Mouse (Mus musculus) left cerebral cortex, postnatal 36 days (tissue): ENCODE data around the gene Fam192a. TPM values are rescaled to one million over a fixed set of nuclear protein-coding genes. Genes with fewer than 3 reads are reported as not detected.

Source experiments
- DNase-seq, 2 experiments: peaks; one replicate each; pipeline ENCODE4 v3.0.0; 2021 to 2022; ENCODE audit warnings: low spot score in 2 of 2, mixed read lengths in 1 of 2
- intact Hi-C: fragments of 180-260 bp; cut with DNase I; formaldehyde crosslinking; loops from one replicate; pipeline ENCODE4 v1.15.1; 2025
- total RNA-seq, 2 experiments: library from RNA; stranded (reverse); gene quantifications; 2 replicates each; pipeline ENCODE4 v1.2.3; 2021

Fam192a gene
- 10 to 100 TPM; 45.3 to 45.6 TPM for total RNA-seq

GRCm38 (mm10) chr8:94601607-94602385 lies at the start of gene Fam192a, which contains the start of gene Rspry1:
TSS of gene Fam192a (minus strand) at chr8:94601997.
TSS of gene Rspry1 (plus strand) at chr8:94601937.
- intact Hi-C loops, result loop anchor here (2.0 to 10.0 kb wide), 2 partner anchors 101 to 213 kb away; partner anchors contain the start of gene Ccl17
- peak; percentile 100 for DNase-seq

GRCm38 (mm10) chr8:94649496-94649895 lies 47.7 kb upstream of the Fam192a start:
- intact Hi-C loops, result no loop called here
- no peak for DNase-seq

- no peak for DNase-seq
- intact Hi-C loops, result no loop called here
Observed at GRCm38 (mm10) chr8:94646165-94646564, 44.4 kb upstream of the Fam192a start.

DNA sequence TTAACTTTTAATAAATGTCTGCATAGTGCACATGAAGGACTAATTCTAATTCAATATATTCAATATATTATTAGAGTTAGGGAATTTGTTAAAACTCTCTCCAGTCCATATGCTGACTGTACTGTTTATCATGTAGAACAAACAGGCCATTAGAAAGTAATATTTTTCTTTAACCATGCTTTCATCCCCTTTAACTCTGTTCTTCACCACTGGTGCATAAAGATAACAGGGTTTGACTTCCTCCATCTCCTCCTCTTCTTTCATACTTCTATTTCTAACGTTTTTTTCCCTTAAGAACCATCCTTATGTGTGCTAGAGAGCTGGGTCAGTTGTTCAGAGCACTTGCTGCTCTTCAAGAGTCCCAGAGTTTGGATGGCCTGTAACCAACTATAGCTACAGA lies 43.4 kb upstream of the Fam192a start:
- no peak for DNase-seq
- intact Hi-C loops, result no loop called here

- DNase-seq, result no peak
- intact Hi-C loops, result no loop called here
Observed at GRCm38 (mm10) chr8:94641938-94642337, 40.1 kb upstream of the Fam192a start.

GRCm38 (mm10) chr8:94641183-94641582 lies 39.4 kb upstream of the Fam192a start:
- DNase-seq, result no peak
- intact Hi-C loops, result no loop called here

DNA sequence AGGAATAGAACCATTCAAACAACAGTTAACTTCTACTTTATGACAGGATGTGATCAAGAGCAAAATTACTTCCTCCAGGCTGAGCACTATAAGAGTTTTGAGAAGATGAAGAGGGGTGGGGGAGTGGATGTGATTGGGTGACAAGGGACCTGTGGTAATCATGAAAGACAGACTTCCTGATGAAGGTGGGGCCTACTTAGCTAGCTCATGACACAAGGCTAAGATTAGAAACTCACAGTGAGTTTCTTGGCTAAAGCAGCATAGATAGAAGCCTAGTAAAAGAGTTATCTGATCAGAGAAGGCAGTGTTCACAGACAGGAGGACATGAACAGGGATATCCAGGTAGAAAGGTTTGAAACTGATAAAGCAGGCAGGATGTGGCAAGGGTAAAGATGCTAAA lies 32.4 kb upstream of the Fam192a start:
- intact Hi-C loops, result no loop called here
- DNase-seq, result no peak

GRCm38 (mm10) chr8:94633564-94634194 lies 31.9 kb upstream of the Fam192a start:
- DNase-seq, result no peak
- intact Hi-C loops, result no loop called here

- intact Hi-C loops, result no loop called here
- DNase-seq, result no peak
Observed at GRCm38 (mm10) chr8:94624885-94625284, 23.1 kb upstream of the Fam192a start.

DNA sequence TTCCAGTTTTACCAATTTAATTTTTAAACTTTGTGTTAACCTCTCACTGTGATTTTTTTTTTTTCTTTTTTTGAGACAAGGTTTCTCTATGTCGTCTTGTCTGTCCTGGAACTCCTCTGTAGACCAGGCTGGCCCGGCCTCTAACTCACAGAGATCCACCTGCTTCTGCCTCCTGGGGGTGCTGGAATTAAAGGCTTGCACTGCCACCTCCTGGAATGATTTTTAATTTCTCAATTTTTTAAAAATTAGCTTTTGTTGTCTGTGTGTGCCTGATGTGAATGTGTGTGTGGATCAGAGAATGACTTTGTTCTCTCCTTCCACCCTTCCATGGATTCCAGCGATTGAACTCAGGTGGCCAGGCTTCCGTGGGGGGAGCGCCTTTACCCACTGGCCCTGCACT lies 5.3 kb upstream of the Fam192a start:
- intact Hi-C loops, result loop anchor here (10.0 kb wide), 1 partner anchor 208 kb away; the partner anchor contains the start of gene Ccl17
- no peak for DNase-seq

DNA sequence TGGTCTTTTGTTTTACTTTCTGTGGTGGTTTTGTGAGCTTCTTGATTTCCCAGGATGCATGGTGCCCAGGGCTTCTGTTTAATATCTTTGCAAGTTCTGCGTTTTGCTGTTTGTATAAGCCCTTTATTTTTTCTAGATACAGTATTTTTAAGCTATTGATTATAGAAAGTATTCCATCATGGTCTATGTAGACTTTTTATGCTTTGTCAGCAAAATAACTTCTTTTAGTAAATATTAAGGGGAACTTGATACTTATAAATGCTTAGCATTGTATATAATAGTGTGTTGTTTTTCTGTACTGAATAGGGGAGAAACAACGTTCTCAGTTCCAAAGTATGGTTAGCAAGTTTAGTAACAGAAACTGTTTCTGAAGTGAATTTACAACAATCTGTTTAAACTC lies 2.2 kb upstream of the Fam192a start:
- intact Hi-C loops, result loop anchor here (10.0 kb wide), 1 partner anchor 211 kb away; the partner anchor contains the start of gene Ccl17
- DNase-seq, result no peak

GRCm38 (mm10) chr8:94602471-94603131 lies 804 bp upstream of the Fam192a start:
- no peak for DNase-seq
- intact Hi-C loops, result loop anchor here (2.0 to 10.0 kb wide), 2 partner anchors 100 to 212 kb away; partner anchors contain the start of gene Ccl17

GRCm38 (mm10) chr8:94601034-94601606 lies 677 bp downstream of the Fam192a start:
- intact Hi-C loops, result loop anchor here (10.0 kb wide), 1 partner anchor 214 kb away; the partner anchor contains the start of gene Ccl17
- DNase-seq, result no peak

DNA sequence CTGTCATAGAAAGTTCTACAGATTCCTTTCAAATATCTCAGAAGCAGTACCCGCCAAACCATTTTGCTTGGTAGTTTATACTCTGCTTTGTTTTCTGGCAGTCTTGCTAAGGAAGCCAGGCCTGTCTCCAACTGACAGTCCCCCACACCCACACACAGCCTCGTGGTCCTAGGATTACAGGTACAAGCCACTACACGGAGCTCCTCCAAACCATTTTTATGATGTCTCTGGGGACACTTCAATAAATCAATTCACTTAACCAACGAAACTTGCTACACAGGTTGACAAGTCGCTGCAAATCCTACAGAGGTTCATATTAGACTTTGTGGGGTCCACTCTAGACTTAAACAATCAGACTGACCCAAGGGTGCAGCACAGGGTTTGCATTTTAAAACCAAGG lies 1.3 kb downstream of the Fam192a start:
- intact Hi-C loops, result loop anchor here (10.0 kb wide), 1 partner anchor 214 kb away; the partner anchor contains the start of gene Ccl17
- DNase-seq, result no peak

- intact Hi-C loops, result no loop called here
- DNase-seq, result no peak
Observed at GRCm38 (mm10) chr8:94594211-94594610, 7.6 kb downstream of the Fam192a start.

- no peak for DNase-seq
- intact Hi-C loops, result no loop called here
Observed at GRCm38 (mm10) chr8:94591691-94592090, 10.1 kb downstream of the Fam192a start.

DNA sequence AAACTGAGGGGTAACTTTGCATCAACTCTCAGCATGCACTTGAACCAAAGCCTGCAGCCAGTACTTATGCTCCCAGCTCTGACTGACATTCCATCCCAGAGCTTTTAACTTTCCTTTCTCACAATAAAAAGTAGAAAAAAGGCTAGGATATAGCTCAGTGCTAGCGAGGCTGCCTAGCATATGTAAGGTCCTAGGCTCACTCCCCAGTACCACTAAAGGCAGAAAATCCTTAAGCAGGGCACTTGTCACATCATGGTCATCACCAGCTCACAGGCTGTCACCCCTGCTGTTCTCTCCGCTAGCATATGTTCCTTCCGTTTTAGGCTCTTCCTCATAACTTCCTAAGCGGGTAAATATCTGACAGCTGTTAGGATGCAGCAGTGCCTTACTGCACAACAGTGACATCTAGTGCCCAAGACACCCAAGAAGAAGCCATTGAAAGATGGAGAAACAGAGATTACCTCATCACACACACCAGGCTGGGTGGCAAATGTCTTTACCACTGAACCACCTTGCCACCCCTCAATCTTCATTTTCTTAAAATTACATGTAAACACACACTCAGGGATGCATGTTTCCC lies 17.5 kb downstream of the Fam192a start:
- DNase-seq, result peak; percentile 28 to 40
- intact Hi-C loops, result loop anchor here (1.0 to 10.0 kb wide), 3 partner anchors 55 to 250 kb away; no protein-coding TSS in a partner anchor

DNA sequence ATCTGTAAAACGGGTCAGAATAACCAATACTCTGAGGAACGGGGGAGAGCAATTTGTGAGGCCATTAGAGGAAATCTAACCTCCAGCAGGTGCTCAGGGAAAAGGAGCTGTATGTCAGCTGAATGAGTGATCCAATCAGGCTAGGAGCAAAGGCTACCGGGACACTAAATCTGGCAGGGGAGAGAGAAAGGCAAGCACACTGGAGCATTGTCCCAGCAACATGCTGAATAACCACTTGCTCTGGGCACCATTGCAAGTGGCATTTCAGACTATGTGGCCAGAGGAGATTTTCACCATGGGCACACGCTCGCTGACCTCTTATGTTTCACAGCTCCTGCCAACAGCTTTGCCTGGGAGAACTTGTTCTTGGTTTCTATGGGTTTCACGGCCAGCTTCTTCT lies 19.2 kb downstream of the Fam192a start:
- intact Hi-C loops, result loop anchor here (10.0 kb wide), 1 partner anchor 248 kb away; no protein-coding TSS in a partner anchor
- no peak for DNase-seq

GRCm38 (mm10) chr8:94581820-94582483 lies 19.8 kb downstream of the Fam192a start:
- no peak for DNase-seq
- intact Hi-C loops, result loop anchor here (10.0 kb wide), 1 partner anchor 247 kb away; no protein-coding TSS in a partner anchor
